Mouse (Mus musculus) heart, adult 2 months (tissue): Measurements from ENCODE around the gene Carf. TPM values are rescaled to one million over a fixed set of nuclear protein-coding genes. Genes with fewer than 3 reads are reported as not detected.

Experiments
- DNase-seq, 2 experiments: peaks; one replicate each; pipeline ENCODE4 v3.0.0; 2021
- H3K27ac ChIP-seq: fragments of 200-600 bp; 2 replicates; pipeline ENCODE4 v1.8.1; 2022
- H3K27me3 ChIP-seq: fragments of 200-500 bp; 2 replicates; pipeline ENCODE4 v1.6.1; 2012; ENCODE audit warnings: mild to moderate bottlenecking, low read length, inconsistent platforms, mixed read lengths; ENCODE audit not compliant: control insufficient read depth, insufficient read depth
- H3K36me3 ChIP-seq: fragments of 200-500 bp; 2 replicates; pipeline ENCODE4 v1.6.1; 2012; ENCODE audit warnings: low read length, inconsistent platforms; ENCODE audit not compliant: control insufficient read depth, insufficient read depth
- H3K4me1 ChIP-seq: fragments of 200-500 bp; 2 replicates; pipeline ENCODE4 v1.6.1; 2011; ENCODE audit warnings: low read length; ENCODE audit not compliant: control insufficient read depth, insufficient read depth
- H3K4me3 ChIP-seq: fragments of 200-600 bp; 2 replicates; pipeline ENCODE4 v1.8.1; 2022
- H3K79me2 ChIP-seq: fragments of 200-500 bp; replicated peaks from 2 replicates; pipeline ENCODE4 v1.6.1; 2012; ENCODE audit warnings: mild to moderate bottlenecking, inconsistent platforms, low read length, moderate library complexity, mixed read lengths; ENCODE audit not compliant: control insufficient read depth, insufficient read depth
- H3K9ac ChIP-seq: fragments of 200-500 bp; 2 replicates; pipeline ENCODE4 v1.6.1; 2012; ENCODE audit warnings: low read depth, mild to moderate bottlenecking, control low read depth, inconsistent platforms, low read length, mixed read lengths
- CTCF ChIP-seq: fragments of 200-600 bp; IDR thresholded peaks from 2 replicates; pipeline ENCODE4 v1.8.1; 2022; ENCODE audit warnings: antibody characterized with exemption, mild to moderate bottlenecking, moderate library complexity
- EP300 ChIP-seq: fragments of 200-500 bp; IDR thresholded peaks from 2 replicates; pipeline ENCODE4 v1.6.1; 2011; ENCODE audit warnings: low read depth, low read length, control low read depth; ENCODE audit not compliant: insufficient read depth
- POLR2A ChIP-seq: fragments of 200-500 bp; IDR thresholded peaks from 2 replicates; pipeline ENCODE4 v1.6.1; 2011; ENCODE audit warnings: mild to moderate bottlenecking, low read depth, low read length, control low read depth; ENCODE audit not compliant: insufficient read depth
- WGBS: fragments of 180-500 bp; shearing (Covaris S2); methylation state at CpG from one replicate; pipeline ENCODE4 v1.1.7; 2018; 5-methylcytosine and 5-hydroxymethylcytosine counted together
- intact Hi-C: fragments of 180-260 bp; cut with DNase I; formaldehyde crosslinking; loops from one replicate; pipeline ENCODE4 v1.15.1; 2025
- polyA plus RNA-seq: library from polyadenylated mRNA; depleted of rRNA; stranded (reverse); fragments of >200 nt; gene quantifications from 2 replicates; pipeline ENCODE4 v1.2.3, GENCODE M21; 2012
- total RNA-seq, 2 experiments: library from RNA; stranded (reverse); gene quantifications; 2 replicates each; pipeline ENCODE4 v1.2.3; 2021

Carf gene
- total and polyA plus RNA-seq, 3 experiments, result 1.8 to 7.3 (median 6.8) TPM

DNA sequence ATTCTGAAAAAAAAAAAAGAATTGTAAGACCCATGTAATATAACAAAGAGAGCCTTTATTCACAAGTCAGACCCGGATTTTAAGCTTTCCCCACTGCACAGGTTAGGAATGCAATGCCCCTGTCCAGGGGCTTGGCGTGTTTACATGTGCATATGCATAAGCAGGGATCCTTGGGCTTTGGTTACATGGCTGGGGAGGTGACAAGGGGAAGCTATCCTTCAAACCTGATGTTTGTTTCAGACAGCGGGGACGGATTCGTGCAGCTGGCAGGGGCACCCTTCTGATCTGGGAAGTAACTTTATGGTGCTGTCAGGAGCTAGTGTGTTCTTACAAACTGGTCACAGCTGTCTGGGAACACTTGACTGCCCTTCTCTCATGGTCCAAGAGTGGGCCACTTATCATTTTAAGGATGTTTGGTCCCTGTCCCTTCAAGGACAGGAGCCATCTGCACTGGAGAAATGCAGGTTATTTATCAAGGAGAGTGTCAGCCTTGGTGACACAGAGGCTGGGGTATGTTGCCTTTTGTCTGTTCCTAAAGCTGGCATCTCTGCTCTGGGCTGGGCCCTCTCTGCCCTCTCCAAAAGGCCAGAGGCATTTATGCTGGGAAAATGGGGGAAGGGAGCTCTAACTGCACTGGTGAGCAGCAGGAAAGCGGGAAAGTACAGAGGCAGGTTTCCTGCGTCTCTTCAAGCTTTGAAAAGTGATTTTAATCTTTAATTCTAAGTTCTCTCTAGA, 19.8 kb downstream of the Carf start:
- Histone ChIP-seq H3K4me3 (no peak overlapping the region), H3K27me3 (no peaks in the 10 kb centered on the region), H3K9ac (no peak overlapping the region), H3K36me3 (no peaks in the 10 kb centered on the region), H3K4me1 (no peaks in the 10 kb centered on the region), H3K27ac (no peak overlapping the region), H3K79me2 (no peaks in the 10 kb centered on the region)
- TF ChIP-seq EP300 (no peak), POLR2A (no peak), CTCF (no peak)
- intact Hi-C loops, result no loop called here
- WGBS, result 90% methylated on average over 7 of the region's 7 CpGs
- DNase-seq, result no peak

DNA sequence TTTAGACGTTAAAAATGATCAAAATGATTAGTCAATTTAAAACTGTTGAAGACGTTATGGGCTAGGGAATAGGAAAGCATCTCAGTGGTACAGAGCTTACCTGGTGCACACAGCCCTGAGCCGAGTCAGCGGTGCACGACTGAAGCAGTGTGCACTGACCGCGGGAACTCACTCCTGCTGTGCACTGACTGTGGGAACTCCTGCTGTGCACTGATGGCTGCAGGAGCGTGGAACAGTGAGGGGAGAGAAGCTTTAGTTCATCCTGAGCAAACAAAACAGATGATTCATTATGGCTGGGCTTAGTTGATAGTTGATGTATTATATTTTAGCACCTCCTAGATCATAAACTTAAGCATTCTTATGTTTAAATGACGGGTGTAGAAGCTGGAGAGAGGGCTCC, 39.3 kb downstream of the Carf start:
- intact Hi-C loops, result no loop called here
- no peaks in the 10 kb centered on the region for H3K79me2 ChIP-seq
- 74% methylated on average over 9 of the region's 9 CpGs for WGBS
- H3K27me3 ChIP-seq, result no peaks in the 10 kb centered on the region
- no peak for DNase-seq
- no peaks in the 10 kb centered on the region for H3K36me3 ChIP-seq
- H3K4me1 ChIP-seq, result no peaks in the 10 kb centered on the region
- no peak overlapping the region for H3K27ac ChIP-seq
- no peak overlapping the region for H3K4me3 ChIP-seq
- TF ChIP-seq EP300 (no peak), POLR2A (no peak), CTCF (no peak)
- no peak overlapping the region for H3K9ac ChIP-seq

DNA sequence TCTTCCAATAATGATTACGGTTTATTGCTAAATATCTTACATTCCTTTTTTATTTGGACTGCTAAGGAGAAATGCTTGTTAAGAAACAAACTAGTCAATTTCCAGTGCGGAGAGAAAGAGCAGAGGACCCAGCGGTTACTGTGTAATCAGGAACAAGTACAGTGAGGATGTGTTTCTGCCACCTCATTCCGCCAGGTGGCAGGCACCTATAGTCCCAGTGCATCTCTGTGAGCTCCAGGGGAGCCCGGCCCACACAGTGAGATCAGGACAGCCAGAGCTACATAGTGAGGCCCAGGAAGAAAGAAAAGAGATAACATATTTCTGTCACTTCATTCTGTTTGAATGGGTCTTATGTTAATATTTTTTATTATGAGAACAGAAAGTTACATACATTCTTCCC, 54.7 kb downstream of the Carf start:
- no peak overlapping the region for H3K9ac ChIP-seq
- TF ChIP-seq EP300 (no peak), CTCF (no peak), POLR2A (no peak)

DNA sequence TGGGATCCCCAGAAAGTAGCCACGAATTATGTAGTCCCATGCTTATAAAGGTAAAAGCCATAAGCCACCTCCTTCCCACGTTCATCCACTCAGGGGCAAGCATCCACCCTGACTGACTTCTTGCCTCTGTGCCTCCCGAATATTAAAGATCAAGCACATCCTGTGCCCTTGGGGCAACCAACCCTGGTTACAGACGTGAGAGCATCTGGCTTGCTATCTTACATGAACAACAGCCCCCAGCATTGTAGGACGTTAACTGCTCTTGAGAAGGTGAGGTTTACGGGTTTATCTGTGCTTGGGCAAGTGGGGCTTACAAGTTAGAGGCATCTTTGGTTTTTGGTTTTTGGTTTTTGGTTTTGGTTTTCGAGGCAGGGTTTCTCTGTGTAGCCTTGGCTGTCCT, 58.6 kb downstream of the Carf start:
- Histone ChIP-seq H3K4me1 (no peaks in the 10 kb centered on the region; the same call in 1 of the 2 replicates), H3K27me3 (no peaks in the 10 kb centered on the region), H3K9ac (no peak overlapping the region), H3K79me2 (no peaks in the 10 kb centered on the region), H3K27ac (no peak overlapping the region), H3K36me3 (no peaks in the 10 kb centered on the region), H3K4me3 (no peak overlapping the region)
- TF ChIP-seq CTCF, result no peak
- TF ChIP-seq EP300, result no peak
- no peak for TF ChIP-seq POLR2A
- WGBS, result 83% methylated on average over 7 of the region's 7 CpGs
- intact Hi-C loops, result loop anchor here (5.0 to 10.0 kb wide), 4 partner anchors 36 to 801 kb away; no protein-coding TSS in a partner anchor
- no peak for DNase-seq

More for the DNA sequence above, 54.7 kb downstream of the Carf start:
- Histone ChIP-seq H3K4me1 (no peaks in the 10 kb centered on the region), H3K27me3 (no peaks in the 10 kb centered on the region), H3K36me3 (no peaks in the 10 kb centered on the region), H3K4me3 (no peak overlapping the region), H3K79me2 (no peaks in the 10 kb centered on the region), H3K27ac (no peak overlapping the region)
- WGBS, result 87% methylated on average over 5 of the region's 5 CpGs
- DNase-seq, result no peak
- intact Hi-C loops, result loop anchor here (10.0 kb wide), 1 partner anchor 122 kb away; no protein-coding TSS in a partner anchor

DNA sequence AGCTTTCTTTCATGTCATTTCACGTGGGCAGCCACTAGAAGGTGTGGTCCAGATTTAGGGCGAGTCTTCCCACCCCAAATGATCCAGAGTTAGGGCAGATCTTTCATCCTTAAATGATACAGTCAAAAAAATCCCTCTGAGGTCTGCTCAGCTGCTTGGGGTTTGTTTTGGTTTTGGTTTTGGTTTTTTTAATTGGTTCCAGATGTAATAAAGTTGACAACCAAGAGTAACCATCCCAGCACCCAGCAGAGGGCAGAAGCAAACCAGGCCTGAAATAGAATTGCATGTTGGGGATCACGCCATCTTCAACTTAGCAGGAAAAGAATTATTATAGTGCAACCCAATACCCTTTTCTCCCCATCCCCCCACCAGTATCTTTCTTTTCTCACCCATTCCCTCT, 60.4 kb downstream of the Carf start:
- Histone ChIP-seq H3K79me2 (no peaks in the 10 kb centered on the region), H3K4me1 (no peaks in the 10 kb centered on the region; the same call in 1 of the 2 replicates), H3K4me3 (peak overlapping the region; percentile 3), H3K27ac (peak overlapping the region; percentile 42; the same call in 1 of the 2 replicates), H3K9ac (no peak overlapping the region), H3K36me3 (no peaks in the 10 kb centered on the region), H3K27me3 (no peaks in the 10 kb centered on the region)
- intact Hi-C loops, result loop anchor here (5.0 to 10.0 kb wide), 4 partner anchors 34 to 799 kb away; no protein-coding TSS in a partner anchor
- 28% methylated on average over 3 of the region's 3 CpGs for WGBS
- TF ChIP-seq CTCF (peak; percentile 84), EP300 (peak; percentile 81; the same call in 1 of the 2 replicates), POLR2A (no peak)
- peak; percentile 63 to 74 for DNase-seq

DNA sequence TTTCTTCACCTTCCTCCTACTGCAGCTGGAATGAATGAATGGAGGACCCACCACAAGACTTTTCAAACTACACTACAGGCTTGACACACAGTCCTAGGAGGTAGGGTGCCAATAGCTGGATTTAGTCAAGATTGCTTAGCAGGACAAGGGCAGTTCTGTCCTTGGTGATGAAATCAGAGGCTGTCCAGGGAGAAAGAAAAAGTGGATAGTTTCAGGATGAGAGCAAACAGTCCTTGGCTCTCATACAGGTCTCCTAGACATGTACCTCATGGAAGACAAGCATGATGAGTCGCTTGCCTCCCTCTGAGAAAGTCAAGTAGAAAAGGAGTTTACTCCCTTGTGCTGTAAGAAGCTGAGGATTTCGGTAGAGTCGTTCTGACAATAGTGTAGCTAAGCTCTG, 65.6 kb downstream of the Carf start:
- H3K36me3 ChIP-seq, result no peaks in the 10 kb centered on the region
- H3K4me1 ChIP-seq, result no peaks in the 10 kb centered on the region; the same call in 1 of the 2 replicates
- no peak for DNase-seq
- intact Hi-C loops, result loop anchor here (10.0 kb wide), 1 partner anchor 51 kb away; no protein-coding TSS in a partner anchor
- H3K79me2 ChIP-seq, result no peaks in the 10 kb centered on the region
- no peak for TF ChIP-seq CTCF
- TF ChIP-seq POLR2A, result no peak
- no peak for TF ChIP-seq EP300
- H3K27me3 ChIP-seq, result no peaks in the 10 kb centered on the region
- no peak overlapping the region for H3K9ac ChIP-seq
- 88% methylated on average over 3 of the region's 3 CpGs for WGBS
- H3K27ac ChIP-seq, result no peak overlapping the region
- no peak overlapping the region for H3K4me3 ChIP-seq
